Mouse (Mus musculus) spleen, adult 2 months (tissue): ENCODE measurements at regions not wholly inside any gene's neighbourhood (a gene's known extent, or its start where the extent isn't known, plus 50 kb on each side); places are given as distances from the start of the nearest gene placed in this dataset.

Source experiments
- CTCF ChIP-seq: fragments of 200-500 bp; IDR thresholded peaks from 2 replicates; pipeline ENCODE4 v1.5.1; 2011; ENCODE audit warnings: mild to moderate bottlenecking, inconsistent platforms; ENCODE audit not compliant: insufficient read depth, insufficient read length, insufficient replicate concordance; ENCODE audit errors: extremely low read depth
- POLR2A ChIP-seq: fragments of 200-500 bp; IDR thresholded peaks from 2 replicates; pipeline ENCODE4 v1.6.1; 2011; ENCODE audit warnings: low read depth, low read length, inconsistent platforms

DNA sequence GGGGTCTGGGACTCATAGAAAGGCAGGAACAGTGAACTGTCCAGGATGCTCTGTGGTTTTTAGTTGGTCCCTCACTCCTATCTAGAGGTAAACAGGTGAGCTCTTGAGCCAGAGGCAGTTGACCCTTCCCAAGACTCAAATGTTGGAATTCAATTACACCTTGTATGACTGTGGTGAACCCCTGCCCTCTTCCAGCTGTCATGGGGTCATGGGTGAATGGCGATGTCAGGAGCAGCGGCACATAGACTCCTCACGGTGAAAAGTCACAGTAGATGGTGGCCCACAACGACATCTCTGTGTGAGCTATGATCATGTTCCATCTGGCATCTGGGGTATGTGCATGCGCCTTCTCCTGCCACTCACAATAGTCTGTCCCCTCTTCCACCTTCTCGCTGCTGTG, 56.9 kb upstream of the 1700024P04Rik start:
- TF ChIP-seq CTCF (no peak), POLR2A (no peak)
